Mouse (Mus musculus) C2C12 (cell line): ENCODE results near the gene Spaar. TPM values are rescaled to one million over a fixed set of nuclear protein-coding genes. Genes with fewer than 3 reads are reported as not detected.

ENCODE experiments used
- H3K27me3 ChIP-seq: one replicate; pipeline ENCODE4 v1.6.1; 2011; ENCODE audit not compliant: control insufficient read depth, insufficient read depth, insufficient read length
- H3K36me3 ChIP-seq: one replicate; pipeline ENCODE4 v1.6.1; 2011; ENCODE audit not compliant: control insufficient read depth, insufficient read depth
- H3K4me3 ChIP-seq: one replicate; pipeline ENCODE4 v1.5.1; 2011; ENCODE audit warnings: mild to moderate bottlenecking, control low read depth; ENCODE audit not compliant: poor library complexity, insufficient read depth, severe bottlenecking
- H3K79me2 ChIP-seq: one replicate; pipeline ENCODE4 v1.6.1; 2011; ENCODE audit not compliant: control insufficient read depth, insufficient read depth
- H3K79me3 ChIP-seq: one replicate; pipeline ENCODE4 v1.6.1; 2011; ENCODE audit warnings: low read depth, control low read depth
- H3ac ChIP-seq: one replicate; pipeline ENCODE3; 2011; ENCODE audit warnings: low read depth; ENCODE audit not compliant: control insufficient read depth, insufficient read length
- CEBPB ChIP-seq: IDR thresholded peaks from one replicate; pipeline ENCODE4 v1.6.1; 2011; ENCODE audit warnings: low read depth, mild to moderate bottlenecking, control low read depth, moderate library complexity
- CTCF ChIP-seq: IDR thresholded peaks from one replicate; pipeline ENCODE4 v1.5.1; 2011; ENCODE audit not compliant: control insufficient read depth, insufficient read depth, insufficient read length
- FOSL1 ChIP-seq: IDR thresholded peaks from one replicate; pipeline ENCODE4 v1.8.0; 2011; ENCODE audit warnings: mild to moderate bottlenecking, low read length; ENCODE audit not compliant: poor library complexity, insufficient read depth, severe bottlenecking
- MAX ChIP-seq: IDR thresholded peaks from one replicate; pipeline ENCODE4 v1.6.1; 2011; ENCODE audit warnings: mild to moderate bottlenecking, control low read depth
- MYOD1 ChIP-seq: IDR thresholded peaks from one replicate; pipeline ENCODE4 v1.6.1; 2011; ENCODE audit warnings: low read depth; ENCODE audit not compliant: control insufficient read depth, insufficient read length
- MYOG ChIP-seq: IDR thresholded peaks from one replicate; pipeline ENCODE4 v1.6.1; 2011; ENCODE audit not compliant: control insufficient read depth, insufficient read length; ENCODE audit errors: extremely low read depth
- USF1 ChIP-seq: IDR thresholded peaks from one replicate; pipeline ENCODE4 v1.6.1; 2011; ENCODE audit warnings: low read depth, mild to moderate bottlenecking, control low read depth, moderate library complexity
- polyA plus RNA-seq: library from polyadenylated mRNA; unstranded; fragments of >200 nt; fragmentation: generic; extraction: Trizol; gene quantifications from one replicate; pipeline ENCODE4 v1.2.1, GENCODE M21; 2012; ENCODE audit warnings: missing spikeins

Gene Spaar
- polyA plus RNA-seq, 1 experiment, result 0.11 TPM

DNA sequence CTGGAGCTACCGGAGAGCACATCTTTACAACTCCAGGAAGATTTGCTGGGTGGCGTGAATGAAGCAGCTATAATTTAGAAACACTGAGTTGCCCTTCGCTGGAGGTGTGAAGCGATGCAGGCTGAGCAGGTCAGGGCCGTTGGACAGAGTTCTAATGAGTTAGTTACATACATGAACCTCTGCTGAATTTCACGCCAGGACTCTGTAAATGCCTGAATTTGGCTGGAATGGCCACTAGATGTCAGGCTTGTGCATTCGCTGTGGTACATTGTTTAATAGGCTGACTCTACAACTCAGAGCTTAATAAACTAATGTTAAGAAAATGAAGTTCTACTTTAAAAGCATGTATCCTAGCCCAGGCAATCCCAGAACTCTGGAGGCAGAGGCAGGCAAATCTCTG lies 33.6 kb downstream of the Spaar start:
- TF ChIP-seq MYOG, result no peak
- no peak for TF ChIP-seq MAX
- peak; percentile 35 for TF ChIP-seq CTCF
- no peak for TF ChIP-seq FOSL1
- TF ChIP-seq CEBPB, result no peak
- TF ChIP-seq USF1, result no peak
- TF ChIP-seq MYOD1, result no peak
- H3K79me3 ChIP-seq, result no peaks in the 10 kb centered on the region
- no peak overlapping the region for H3ac ChIP-seq
- H3K4me3 ChIP-seq, result no peak overlapping the region
- H3K36me3 ChIP-seq, result no peaks in the 10 kb centered on the region
- H3K79me2 ChIP-seq, result no peaks in the 10 kb centered on the region
- peaks cover 8% of the 10 kb centered on the region for H3K27me3 ChIP-seq

DNA sequence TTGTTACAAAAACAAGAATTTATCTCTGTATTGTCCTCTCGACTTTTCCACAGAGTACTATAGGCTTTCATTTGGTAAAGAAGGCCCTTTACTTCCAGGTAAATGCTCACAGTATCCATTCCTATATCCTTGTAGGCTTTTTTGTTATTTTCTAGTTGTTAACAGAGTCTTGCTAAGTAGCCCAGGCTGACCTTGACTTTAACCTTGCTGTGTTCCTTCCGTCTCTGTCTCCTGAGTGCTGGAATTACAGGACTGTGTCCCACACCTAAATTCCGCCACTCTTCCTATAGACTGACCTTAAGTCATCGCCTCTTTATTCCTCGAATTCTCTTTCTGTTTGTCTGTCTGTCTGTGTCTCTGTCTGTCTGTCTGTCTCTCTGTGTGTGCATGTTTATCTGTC lies 38.5 kb downstream of the Spaar start:
- H3K4me3 ChIP-seq, result no peak overlapping the region

DNA sequence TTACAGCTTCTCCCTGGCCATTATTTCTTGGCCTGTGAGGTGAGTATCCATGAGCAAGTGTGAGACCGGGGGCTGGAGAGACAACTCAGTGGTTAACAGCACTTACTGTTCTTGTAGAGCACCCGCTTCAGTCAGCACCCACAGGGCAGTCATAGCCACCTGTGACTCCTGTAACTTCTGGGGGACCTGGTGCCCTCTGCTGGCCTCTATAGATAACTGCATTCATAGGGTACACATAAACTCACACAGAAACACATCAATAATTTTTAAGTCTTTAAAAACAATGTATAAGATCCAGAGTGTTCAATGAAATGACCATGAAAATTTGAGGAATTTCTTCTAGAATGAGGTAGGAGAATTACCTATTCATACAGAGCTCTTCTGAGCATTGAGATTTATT lies 39.5 kb downstream of the Spaar start:
- Histone ChIP-seq H3K27me3 (peaks cover 36% of the 10 kb centered on the region), H3K79me2 (no peaks in the 10 kb centered on the region), H3K4me3 (no peak overlapping the region), H3ac (no peak overlapping the region), H3K36me3 (no peaks in the 10 kb centered on the region), H3K79me3 (no peaks in the 10 kb centered on the region)
- TF ChIP-seq MYOG (no peak), MAX (no peak), FOSL1 (no peak), MYOD1 (no peak), CEBPB (no peak), USF1 (no peak), CTCF (no peak)

More for the DNA sequence above, 38.5 kb downstream of the Spaar start:
- Histone ChIP-seq H3K36me3 (no peaks in the 10 kb centered on the region), H3K79me2 (no peaks in the 10 kb centered on the region), H3K27me3 (peaks cover 29% of the 10 kb centered on the region), H3K79me3 (no peaks in the 10 kb centered on the region), H3ac (no peak overlapping the region)
- no peak for TF ChIP-seq FOSL1
- no peak for TF ChIP-seq MAX
- TF ChIP-seq USF1, result no peak
- TF ChIP-seq CEBPB, result no peak

DNA sequence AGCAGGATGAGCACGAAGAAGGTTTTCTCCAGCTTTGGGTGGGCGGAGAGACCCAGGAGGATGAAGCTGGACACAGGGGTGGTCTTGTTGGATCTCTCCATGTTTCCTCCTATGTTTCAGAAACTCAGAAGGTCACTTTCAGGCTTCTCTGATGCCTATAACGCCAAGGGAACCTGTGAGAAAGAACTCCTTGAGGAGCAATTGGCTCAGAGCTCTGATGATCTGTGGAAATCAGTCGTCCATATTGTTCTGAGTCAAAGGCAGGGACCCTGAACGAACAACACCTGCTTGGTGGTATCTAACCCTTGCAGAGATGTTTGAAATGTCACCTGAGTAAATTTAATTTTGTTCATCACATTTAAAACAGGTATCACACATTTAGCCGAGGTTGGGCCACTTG lies 41.1 kb downstream of the Spaar start, which contains the start of gene Olfr159:
Olfr159 (minus strand) TSS at position 101 of the 400 bp plus-strand sequence.
- Histone ChIP-seq H3K79me2 (no peaks in the 10 kb centered on the region), H3ac (no peak within 1 kb of the TSS), H3K79me3 (no peaks in the 10 kb centered on the region), H3K27me3 (peaks cover 37% of the 10 kb centered on the region), H3K36me3 (no peaks in the 10 kb centered on the region), H3K4me3 (no peak within 1 kb of the TSS)
- no peak for TF ChIP-seq MAX
- TF ChIP-seq FOSL1, result no peak
- TF ChIP-seq MYOD1, result no peak
- no peak for TF ChIP-seq MYOG
- no peak for TF ChIP-seq CEBPB
- TF ChIP-seq USF1, result no peak
- TF ChIP-seq CTCF, result no peak

DNA sequence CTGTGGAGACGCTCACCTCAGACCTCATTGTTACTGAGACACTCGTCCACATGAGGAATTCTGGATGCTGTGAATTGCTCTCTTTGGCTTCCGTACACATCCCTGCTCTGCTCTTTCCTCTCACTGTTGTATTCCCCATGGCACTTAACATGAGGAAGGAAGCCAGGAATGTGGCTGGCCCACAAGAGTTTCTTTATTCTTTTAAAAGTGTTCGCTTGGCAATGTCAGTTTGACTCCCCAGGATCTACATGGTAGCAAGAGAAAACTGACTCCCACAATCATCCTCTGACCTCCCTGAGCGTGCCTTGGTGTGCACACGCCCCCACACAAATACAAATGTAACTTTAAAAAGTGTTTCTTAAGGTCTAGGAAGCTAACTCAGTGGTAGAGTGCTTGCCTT lies 41.8 kb downstream of the Spaar start:
- H3K36me3 ChIP-seq, result no peaks in the 10 kb centered on the region
- no peak overlapping the region for H3K4me3 ChIP-seq
- H3K27me3 ChIP-seq, result peaks cover 37% of the 10 kb centered on the region
- no peaks in the 10 kb centered on the region for H3K79me3 ChIP-seq
- no peak overlapping the region for H3ac ChIP-seq
- TF ChIP-seq MAX, result no peak
- no peak for TF ChIP-seq FOSL1
- no peak for TF ChIP-seq CTCF
- TF ChIP-seq MYOG, result no peak
- TF ChIP-seq CEBPB, result no peak
- no peak for TF ChIP-seq USF1
- no peak for TF ChIP-seq MYOD1
- H3K79me2 ChIP-seq, result no peaks in the 10 kb centered on the region

DNA sequence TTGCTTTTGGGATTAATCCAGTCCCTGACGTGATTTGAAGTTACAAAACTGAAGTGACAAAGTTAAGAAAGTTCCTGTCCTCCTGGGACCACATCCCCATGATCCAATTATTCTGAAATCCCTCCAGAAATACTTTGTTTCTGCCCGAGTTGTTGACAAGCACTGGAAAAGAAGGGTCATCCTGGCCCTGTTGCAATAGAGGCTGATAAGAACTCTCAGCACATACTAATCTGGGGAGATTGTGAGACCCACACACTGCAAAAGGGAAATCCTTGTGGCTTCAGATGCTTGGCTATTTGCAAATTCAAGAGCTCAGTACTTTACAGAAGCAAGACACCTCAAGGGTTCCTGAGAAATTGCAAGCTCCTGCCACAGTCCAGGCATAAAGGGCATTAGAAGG lies 42.5 kb downstream of the Spaar start:
- no peak overlapping the region for H3K4me3 ChIP-seq
- peaks cover 37% of the 10 kb centered on the region for H3K27me3 ChIP-seq
- no peaks in the 10 kb centered on the region for H3K79me3 ChIP-seq
- H3K79me2 ChIP-seq, result no peaks in the 10 kb centered on the region
- TF ChIP-seq MAX (no peak), CTCF (no peak)
- no peak overlapping the region for H3ac ChIP-seq
- no peaks in the 10 kb centered on the region for H3K36me3 ChIP-seq
